15 mouse cellular contexts compared by ENCODE assay signal in the genomic region with DNA sequence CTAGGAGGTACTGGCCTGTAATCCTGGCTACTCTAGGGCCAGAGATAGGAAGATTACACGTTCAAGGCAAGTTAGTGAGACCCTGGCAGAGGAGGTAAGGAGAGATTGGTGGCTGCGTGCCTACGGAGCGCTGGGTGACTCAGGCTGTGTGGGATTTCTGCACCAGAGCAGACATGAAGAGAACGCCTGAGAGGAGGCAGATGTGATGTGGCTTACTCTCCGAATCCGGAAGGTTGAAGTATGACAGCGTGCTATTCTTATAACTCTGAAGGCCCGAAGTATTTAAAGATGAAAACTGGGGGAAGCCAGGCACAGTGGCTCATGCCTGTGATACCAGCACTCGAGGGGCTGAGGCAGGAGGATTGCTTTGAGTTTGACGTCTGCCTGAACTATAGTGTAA. TPM values are rescaled to one million over a fixed set of nuclear protein-coding genes. Genes with fewer than 3 reads are reported as not detected.
DNase-seq lines count a peak whose midpoint lies in the region; ATAC-seq lines count a peak whose summit lies in the region.
"Had no signal": no experiment of that assay in that cellular context is flagged by ENCODE, and none has a peak within 500 bp of the region (broad histone marks: within the 10 kb centered on the region; RNA-seq: fewer than 3 reads in every experiment).

No protein-coding gene starts in this region.

- DNase-seq in liver, result no peak
- DNase-seq in brain, adult 2 months (ENCODE audit: low read depth, low spot score), result peak; percentile 95
- no peak for DNase-seq in Muller cell, postnatal 12 days (ENCODE audit: inconsistent ontology term)
- DNase-seq in ovary, adult 18-20 months (ENCODE audit: low spot score), result no peak
- DNase-seq: embryo, embryonic 11 days had no signal

- H3K4me1 ChIP-seq in heart, embryonic 12.5 days (replicated peaks), result peaks cover 49% of the 10 kb centered on the region
- peaks cover 19% of the 10 kb centered on the region for H3K4me1 ChIP-seq in heart, embryonic 11.5 days (ENCODE audit: control insufficient read depth, insufficient read depth, low read length)
- H3K4me1 ChIP-seq in liver, embryonic 12.5 days, result peaks cover 60% of the 10 kb centered on the region
- peaks cover 38% of the 10 kb centered on the region for H3K4me1 ChIP-seq in limb, embryonic 12.5 days (replicated peaks)

- peaks cover 32% of the 10 kb centered on the region for H3K36me3 ChIP-seq in heart, embryonic 12.5 days
- peaks cover 6% of the 10 kb centered on the region for H3K36me3 ChIP-seq in heart, embryonic 11.5 days (ENCODE audit: control insufficient read depth, insufficient read depth, low read length)
- H3K36me3 ChIP-seq in liver, embryonic 12.5 days, result peaks cover 33% of the 10 kb centered on the region
- peaks cover 35% of the 10 kb centered on the region for H3K36me3 ChIP-seq in limb, embryonic 12.5 days

- no peaks in the 10 kb centered on the region for H3K9me3 ChIP-seq in heart, embryonic 12.5 days (replicated peaks)
- H3K9me3 ChIP-seq in heart, embryonic 11.5 days (replicated peaks; ENCODE audit: control insufficient read depth, low read length), result no peaks in the 10 kb centered on the region
- H3K9me3 ChIP-seq in liver, embryonic 12.5 days (replicated peaks), result no peaks in the 10 kb centered on the region
- no peaks in the 10 kb centered on the region for H3K9me3 ChIP-seq in limb, embryonic 12.5 days
- H3K9me3 ChIP-seq: midbrain, embryonic 12.5 days had no signal

- H3K4me3 ChIP-seq in heart, embryonic 12.5 days, result no peak overlapping the region
- no peak overlapping the region for H3K4me3 ChIP-seq in heart, embryonic 11.5 days (ENCODE audit: low read depth, low read length)
- H3K4me3 ChIP-seq in liver, embryonic 12.5 days, result no peak overlapping the region
- no peak overlapping the region for H3K4me3 ChIP-seq in limb, embryonic 12.5 days (replicated peaks)
- H3K4me3 ChIP-seq: midbrain, embryonic 12.5 days had no signal

- H3K27ac ChIP-seq in heart, embryonic 12.5 days (ENCODE audit: poor library complexity, severe bottlenecking), result peak overlapping the region; percentile 70
- no peak overlapping the region for H3K27ac ChIP-seq in heart, embryonic 11.5 days (ENCODE audit: low read depth, low read length)
- peak overlapping the region; percentile 11 for H3K27ac ChIP-seq in liver, embryonic 12.5 days
- H3K27ac ChIP-seq in limb, embryonic 12.5 days, result 0 out of 2 replicates have a peak overlapping the region, but pooled peaks have one; percentile 35
- H3K27ac ChIP-seq: midbrain, embryonic 12.5 days had no signal

- H3K27me3 ChIP-seq in heart, embryonic 12.5 days (replicated peaks), result 0 out of 2 replicates have a peak, but pooled peaks cover 8% of the 10 kb centered on the region
- H3K27me3 ChIP-seq in heart, embryonic 11.5 days (ENCODE audit: control insufficient read depth, insufficient read depth, low read length), result 0 out of 2 replicates have a peak, but pooled peaks cover 3% of the 10 kb centered on the region
- H3K27me3 ChIP-seq in liver, embryonic 12.5 days (replicated peaks), result no peaks in the 10 kb centered on the region
- no peaks in the 10 kb centered on the region for H3K27me3 ChIP-seq in limb, embryonic 12.5 days

- ATAC-seq in heart, embryonic 12.5 days (ENCODE audit: insufficient number of reproducible peaks, low FRiP score), result no peak
- no peak for ATAC-seq in heart, embryonic 11.5 days (replicated peaks; ENCODE audit: insufficient number of reproducible peaks, low FRiP score, low TSS enrichment)
- no peak for ATAC-seq in liver, embryonic 12.5 days
- ATAC-seq in limb, embryonic 12.5 days (ENCODE audit: insufficient number of reproducible peaks, insufficient read depth, low FRiP score, low TSS enrichment, low read depth), result no peak
- ATAC-seq: CD4-positive, CD25-positive, alpha-beta regulatory T cell, adult 4 months had no signal

- H3K4me2 ChIP-seq in heart, embryonic 12.5 days, result no peak overlapping the region
- H3K4me2 ChIP-seq in heart, embryonic 11.5 days, result no peak overlapping the region
- H3K4me2 ChIP-seq in liver, embryonic 12.5 days, result no peak overlapping the region
- no peak overlapping the region for H3K4me2 ChIP-seq in limb, embryonic 12.5 days
- H3K4me2 ChIP-seq: midbrain, embryonic 12.5 days had no signal

- 55% methylated on average over 11 of the region's 11 CpGs for WGBS in heart, embryonic 12.5 days
- whole genome bisulfite sequencing in heart, embryonic 11.5 days (ENCODE audit: insufficient replicate concordance), result 62% methylated on average over 11 of the region's 11 CpGs
- WGBS in liver, embryonic 12.5 days (ENCODE audit: insufficient replicate concordance), result 67% methylated on average over 11 of the region's 11 CpGs
- WGBS in limb, embryonic 12.5 days, result 77% methylated on average over 11 of the region's 11 CpGs

- H3K9ac ChIP-seq in heart, embryonic 12.5 days, result peak overlapping the region; percentile 30; the same call in 1 of the 2 replicates
- H3K9ac ChIP-seq in heart, embryonic 11.5 days (ENCODE audit: low read depth, low read length), result no peak overlapping the region
- no peak overlapping the region for H3K9ac ChIP-seq in liver, embryonic 12.5 days
- H3K9ac ChIP-seq in limb, embryonic 12.5 days (replicated peaks), result no peak overlapping the region
- H3K9ac ChIP-seq: midbrain, embryonic 12.5 days had no signal

RNA-seq across cellular contexts. Expression of a gene that starts 15.2 kb away (rescaled TPM):
- 0.86 and 1.1 TPM in 2 replicates for polyA plus RNA-seq in heart, embryonic 12.5 days (2016; fragmentation: Nextera tagmentation; extraction: Ambion mirVana)
- 0.27 and 0.58 TPM in 2 replicates for polyA plus RNA-seq in heart, embryonic 11.5 days (2014; fragmentation: Nextera tagmentation; extraction: Ambion mirVana)
- polyA plus RNA-seq in liver, embryonic 12.5 days (2016; fragmentation: Nextera tagmentation; extraction: Ambion mirVana), result 0.74 and 0.87 TPM in 2 replicates
- polyA plus RNA-seq in limb, embryonic 12.5 days (2016; fragmentation: Nextera tagmentation; extraction: Ambion mirVana), result 0.96 and 1.9 TPM in 2 replicates

RNA-seq across cellular contexts. Expression of a gene that starts 28.2 kb away (rescaled TPM):
- polyA plus RNA-seq in heart, embryonic 12.5 days (2016; fragmentation: Nextera tagmentation; extraction: Ambion mirVana), result 13.6 and 14.1 TPM in 2 replicates
- 6.6 and 7.0 TPM in 2 replicates for polyA plus RNA-seq in heart, embryonic 11.5 days (2014; fragmentation: Nextera tagmentation; extraction: Ambion mirVana)
- 7.7 and 8.4 TPM in 2 replicates for polyA plus RNA-seq in liver, embryonic 12.5 days (2016; fragmentation: Nextera tagmentation; extraction: Ambion mirVana)
- polyA plus RNA-seq in limb, embryonic 12.5 days (2016; fragmentation: Nextera tagmentation; extraction: Ambion mirVana), result 17.4 and 17.7 TPM in 2 replicates

RNA-seq across cellular contexts. Expression of a gene that starts 51.6 kb away (rescaled TPM):
- 1.3 and 1.6 TPM in 2 replicates for polyA plus RNA-seq in heart, embryonic 12.5 days (2016; fragmentation: Nextera tagmentation; extraction: Ambion mirVana)
- polyA plus RNA-seq in heart, embryonic 11.5 days (2014; fragmentation: Nextera tagmentation; extraction: Ambion mirVana), result 0.90 and 1.3 TPM in 2 replicates
- 2.6 and 2.9 TPM in 2 replicates for polyA plus RNA-seq in liver, embryonic 12.5 days (2016; fragmentation: Nextera tagmentation; extraction: Ambion mirVana)
- 1.9 and 2.3 TPM in 2 replicates for polyA plus RNA-seq in limb, embryonic 12.5 days (2016; fragmentation: Nextera tagmentation; extraction: Ambion mirVana)

RNA-seq across cellular contexts. Expression of a gene that starts 58.1 kb away (rescaled TPM):
- polyA plus RNA-seq in heart, embryonic 12.5 days (2016; fragmentation: Nextera tagmentation; extraction: Ambion mirVana), result not detected in 2 replicates
- 0.07 TPM in 1 of 2 replicates, not detected in the other for polyA plus RNA-seq in heart, embryonic 11.5 days (2014; fragmentation: Nextera tagmentation; extraction: Ambion mirVana)
- polyA plus RNA-seq in liver, embryonic 12.5 days (2016; fragmentation: Nextera tagmentation; extraction: Ambion mirVana), result 0.05 TPM in 1 of 2 replicates, not detected in the other
- not detected in 2 replicates for polyA plus RNA-seq in limb, embryonic 12.5 days (2016; fragmentation: Nextera tagmentation; extraction: Ambion mirVana)
- polyA plus RNA-seq: brain, embryonic 14.5 days; CD4-positive, CD25-positive, alpha-beta regulatory T cell, adult 4 months; intestine, embryonic 14.5 days; limb, embryonic 11.5 days; thymus, postnatal 0 days had no signal
